Mouse (Mus musculus) ES-Bruce4 (cell line): ENCODE data around the gene Ephb3. TPM values are rescaled to one million over a fixed set of nuclear protein-coding genes. Genes with fewer than 3 reads are reported as not detected.

Experiments used
- H3K27ac ChIP-seq: 2 replicates; pipeline ENCODE4 v1.5.1; 2012; ENCODE audit warnings: low read length, inconsistent platforms; ENCODE audit not compliant: insufficient read depth
- H3K27me3 ChIP-seq: 2 replicates; pipeline ENCODE4 v1.6.1; 2012; ENCODE audit warnings: mild to moderate bottlenecking, low read length, inconsistent platforms; ENCODE audit not compliant: control insufficient read depth, poor library complexity, insufficient read depth, severe bottlenecking
- H3K36me3 ChIP-seq: 2 replicates; pipeline ENCODE4 v1.6.1; 2012; ENCODE audit warnings: inconsistent platforms, mild to moderate bottlenecking, low read length, moderate library complexity; ENCODE audit not compliant: control insufficient read depth, poor library complexity, insufficient read depth, severe bottlenecking
- H3K4me1 ChIP-seq: one replicate; pipeline ENCODE4 v1.8.1; 2011; ENCODE audit warnings: low read length; ENCODE audit not compliant: control insufficient read depth, insufficient read depth
- H3K4me3 ChIP-seq: 2 replicates; pipeline ENCODE4 v1.5.1; 2011; ENCODE audit warnings: low read depth, mild to moderate bottlenecking, low read length
- H3K9ac ChIP-seq: 2 replicates; pipeline ENCODE4 v1.6.1; 2012; ENCODE audit warnings: low read depth, mild to moderate bottlenecking, inconsistent platforms; ENCODE audit not compliant: poor library complexity, severe bottlenecking
- H3K9me3 ChIP-seq: replicated peaks from 2 replicates; pipeline ENCODE4 v1.6.1; 2012; ENCODE audit warnings: mild to moderate bottlenecking, low read length, inconsistent platforms; ENCODE audit not compliant: control insufficient read depth, poor library complexity, insufficient read depth, severe bottlenecking
- CTCF ChIP-seq: IDR thresholded peaks from one replicate; pipeline ENCODE4 v1.8.1; 2011; ENCODE audit warnings: low read depth, low read length
- EP300 ChIP-seq: IDR thresholded peaks from 2 replicates; pipeline ENCODE4 v1.6.1; 2011; ENCODE audit warnings: low read depth, low read length; ENCODE audit not compliant: insufficient read depth
- POLR2A ChIP-seq: IDR thresholded peaks from one replicate; pipeline ENCODE4 v1.8.1; 2011; ENCODE audit warnings: low read length; ENCODE audit not compliant: insufficient read depth
- polyA plus RNA-seq: library from polyadenylated mRNA; stranded (reverse); fragments of >200 nt; gene quantifications from 2 replicates; pipeline ENCODE4 v1.2.4, GENCODE M21; 2011; ENCODE audit warnings: low read depth; ENCODE audit not compliant: missing spikeins, insufficient read depth, insufficient read length

The Ephb3 gene
- polyA plus RNA-seq, 1 experiment, result 26.3 TPM

DNA sequence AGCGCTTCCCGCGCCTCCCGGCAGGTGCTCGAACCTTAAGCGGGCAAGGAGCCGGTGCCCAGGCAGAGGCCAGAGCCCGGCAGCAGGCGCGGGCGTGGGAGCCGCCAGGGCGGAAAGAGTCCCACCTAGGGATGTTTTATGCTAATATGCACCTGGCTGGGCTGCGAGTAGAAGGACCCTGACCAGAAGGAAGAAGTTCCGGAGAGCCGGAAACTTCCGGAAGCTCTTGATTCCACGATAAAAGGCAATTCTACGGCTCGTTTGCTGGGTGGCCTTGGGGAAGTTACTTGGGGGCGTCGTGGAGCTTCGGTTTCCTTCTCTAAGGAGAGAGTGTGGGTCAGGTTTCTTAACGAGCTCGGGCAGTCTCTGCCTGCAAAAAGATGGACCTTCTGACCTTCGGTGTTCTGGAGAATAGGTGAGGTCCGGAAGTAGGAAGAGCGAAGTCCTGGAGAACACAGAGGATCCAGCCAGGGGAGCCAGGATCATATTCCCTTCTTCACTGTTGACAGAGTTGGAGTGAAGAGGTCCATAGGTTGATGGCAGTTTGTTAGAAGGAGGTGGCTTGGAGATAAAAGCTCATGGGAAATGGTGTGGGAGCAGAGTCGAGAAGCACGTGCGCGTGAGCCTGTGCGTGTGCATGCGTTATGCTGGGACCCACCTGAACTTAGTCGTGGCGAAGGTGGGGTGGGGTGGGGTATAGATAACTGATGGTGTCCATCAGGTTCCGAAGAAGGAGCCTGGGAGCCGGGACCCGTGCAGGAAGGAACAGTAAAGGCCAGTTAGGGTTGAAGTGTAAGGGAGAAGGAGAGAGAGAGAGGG lies 44.4 kb downstream of the Ephb3 start:
- H3K27ac ChIP-seq, result no peak overlapping the region
- H3K36me3 ChIP-seq, result no peaks in the 10 kb centered on the region
- H3K9ac ChIP-seq, result peak overlapping the region; percentile 47
- peak overlapping the region; percentile 69 for H3K4me3 ChIP-seq
- no peaks in the 10 kb centered on the region for H3K9me3 ChIP-seq
- peaks cover 2% of the 10 kb centered on the region for H3K4me1 ChIP-seq
- TF ChIP-seq EP300 (no peak), CTCF (no peak), POLR2A (no peak)
- H3K27me3 ChIP-seq, result peaks cover 2% of the 10 kb centered on the region

- H3K27me3 ChIP-seq, result no peaks in the 10 kb centered on the region
- H3K27ac ChIP-seq, result no peak overlapping the region
- no peak overlapping the region for H3K9ac ChIP-seq
- H3K4me1 ChIP-seq, result no peaks in the 10 kb centered on the region
- TF ChIP-seq EP300 (no peak), CTCF (no peak), POLR2A (no peak)
- no peaks in the 10 kb centered on the region for H3K36me3 ChIP-seq
- no peaks in the 10 kb centered on the region for H3K9me3 ChIP-seq
- H3K4me3 ChIP-seq, result no peak overlapping the region
Observed at GRCm38 (mm10) chr16:21252401-21252955, 47.9 kb downstream of the Ephb3 start.

- TF ChIP-seq EP300, result no peak
- no peak for TF ChIP-seq POLR2A
- TF ChIP-seq CTCF, result no peak
- H3K27me3 ChIP-seq, result no peaks in the 10 kb centered on the region
Observed at GRCm38 (mm10) chr16:21255574-21256304, 51.2 kb downstream of the Ephb3 start.

DNA sequence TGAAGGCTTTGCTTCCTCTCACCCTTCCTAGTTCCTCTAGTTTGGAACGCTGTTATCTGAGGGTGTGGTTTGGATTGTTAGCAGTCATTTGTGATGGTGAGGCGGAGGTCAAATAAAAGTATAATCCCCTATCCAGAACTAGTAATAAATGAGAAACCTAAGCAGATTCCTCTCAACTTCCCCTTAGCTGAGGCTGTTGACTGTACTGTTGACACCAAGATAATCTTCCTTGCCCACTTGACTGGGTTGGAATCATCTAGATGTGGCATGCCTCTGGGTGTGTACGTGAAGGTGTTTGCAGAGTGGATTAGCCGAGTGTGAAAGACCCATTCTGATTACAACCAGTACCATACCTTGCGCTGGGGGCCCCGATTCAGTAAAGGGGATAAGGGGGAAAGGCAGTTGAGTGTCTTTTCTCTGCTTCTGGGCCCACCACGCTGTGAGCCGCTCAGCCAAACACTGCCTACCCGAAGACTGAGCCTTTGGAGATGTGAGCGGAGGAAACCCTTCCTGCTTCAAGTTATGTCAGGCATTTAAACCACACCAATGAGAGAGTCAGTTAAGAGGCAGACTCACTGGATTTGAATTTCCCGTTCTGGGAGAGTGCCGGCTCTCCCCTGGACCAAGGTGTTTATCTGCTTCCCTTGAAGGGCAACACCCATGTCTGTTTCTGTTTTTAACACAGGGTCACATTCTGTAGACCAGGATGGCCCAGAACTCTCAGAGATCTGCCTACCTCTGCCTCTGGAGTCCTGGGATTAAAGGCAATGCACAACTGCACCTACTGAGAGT lies 52.2 kb downstream of the Ephb3 start:
- Histone ChIP-seq H3K4me1 (no peaks in the 10 kb centered on the region), H3K4me3 (no peak overlapping the region), H3K27ac (no peak overlapping the region), H3K9ac (no peak overlapping the region), H3K9me3 (no peaks in the 10 kb centered on the region), H3K36me3 (no peaks in the 10 kb centered on the region), H3K27me3 (no peaks in the 10 kb centered on the region)
- TF ChIP-seq EP300, result no peak

More at GRCm38 (mm10) chr16:21255574-21256304, 51.2 kb downstream of the Ephb3 start:
- Histone ChIP-seq H3K27ac (no peak overlapping the region), H3K4me3 (no peak overlapping the region), H3K36me3 (no peaks in the 10 kb centered on the region), H3K9me3 (no peaks in the 10 kb centered on the region), H3K4me1 (no peaks in the 10 kb centered on the region), H3K9ac (no peak overlapping the region)

DNA sequence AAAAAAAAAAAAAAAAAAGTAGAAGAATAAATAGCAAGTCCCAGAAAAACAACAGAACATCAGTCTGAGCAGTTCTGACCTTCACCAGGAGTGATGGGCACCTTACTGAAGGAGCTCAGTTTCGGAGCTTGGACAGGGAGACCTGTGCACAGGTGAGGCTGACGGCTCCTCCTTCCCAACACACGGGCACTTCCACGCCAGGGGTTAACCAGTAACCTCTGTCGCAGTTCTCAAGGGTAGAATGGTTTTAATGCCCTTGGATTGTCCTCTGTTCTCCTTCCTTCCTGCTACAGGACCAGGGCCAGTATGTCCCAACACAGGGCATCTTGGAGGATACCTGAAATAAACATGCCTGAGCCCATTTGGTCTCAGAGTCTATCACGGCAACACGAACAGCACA lies 60.9 kb downstream of the Ephb3 start:
- Histone ChIP-seq H3K27me3 (no peaks in the 10 kb centered on the region), H3K4me1 (no peaks in the 10 kb centered on the region), H3K36me3 (no peaks in the 10 kb centered on the region), H3K4me3 (no peak overlapping the region), H3K9me3 (no peaks in the 10 kb centered on the region), H3K27ac (no peak overlapping the region), H3K9ac (no peak overlapping the region)
- TF ChIP-seq CTCF, result no peak
